Mouse (Mus musculus) right cerebral cortex, adult 2 months (tissue): ENCODE results near the gene Olfr1066.
A peak's percentile ranks its signal among the peaks of the same experiment; 100 is the strongest.
"Not testable (repeated sequence)": the region's sequence is repeated elsewhere in the genome, so short reads cannot be mapped to it uniquely, and the experiment has no call there.

Source experiments
- DNase-seq, 2 experiments: peaks; one replicate each; pipeline ENCODE4 v3.0.0; 2021 to 2022; ENCODE audit warnings: low spot score in 2 of 2

The Olfr1066 gene

GRCm38 (mm10) chr2:86456169-86456568, at the start of gene Olfr1066:
Gene Olfr1066 (minus strand): TSS chr2:86456269.
- no peak for DNase-seq

DNA sequence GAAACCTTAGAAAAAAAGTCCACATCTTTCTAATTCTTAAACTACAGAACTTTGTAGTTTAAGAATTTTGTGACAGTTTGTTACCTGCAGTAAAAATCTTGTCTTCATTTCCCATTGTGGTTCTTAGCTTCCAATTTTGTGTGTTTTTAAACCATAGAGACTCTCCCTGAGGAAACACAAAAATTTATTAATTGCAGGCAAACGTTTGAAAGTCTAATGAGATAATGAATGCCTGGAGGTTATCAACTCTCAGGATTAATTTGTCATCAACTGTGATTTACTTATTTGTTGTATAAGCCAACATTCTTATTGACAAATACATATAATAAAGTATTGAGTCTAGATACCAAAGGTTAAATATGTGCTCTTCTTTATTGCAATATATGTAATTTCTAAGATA, 31.2 kb upstream of the Olfr1066 start, which contains the start of gene Olfr228:
Gene Olfr228 (minus strand): TSS at position 101 of the 400 bp plus-strand sequence.
- DNase-seq, result no peak

DNA sequence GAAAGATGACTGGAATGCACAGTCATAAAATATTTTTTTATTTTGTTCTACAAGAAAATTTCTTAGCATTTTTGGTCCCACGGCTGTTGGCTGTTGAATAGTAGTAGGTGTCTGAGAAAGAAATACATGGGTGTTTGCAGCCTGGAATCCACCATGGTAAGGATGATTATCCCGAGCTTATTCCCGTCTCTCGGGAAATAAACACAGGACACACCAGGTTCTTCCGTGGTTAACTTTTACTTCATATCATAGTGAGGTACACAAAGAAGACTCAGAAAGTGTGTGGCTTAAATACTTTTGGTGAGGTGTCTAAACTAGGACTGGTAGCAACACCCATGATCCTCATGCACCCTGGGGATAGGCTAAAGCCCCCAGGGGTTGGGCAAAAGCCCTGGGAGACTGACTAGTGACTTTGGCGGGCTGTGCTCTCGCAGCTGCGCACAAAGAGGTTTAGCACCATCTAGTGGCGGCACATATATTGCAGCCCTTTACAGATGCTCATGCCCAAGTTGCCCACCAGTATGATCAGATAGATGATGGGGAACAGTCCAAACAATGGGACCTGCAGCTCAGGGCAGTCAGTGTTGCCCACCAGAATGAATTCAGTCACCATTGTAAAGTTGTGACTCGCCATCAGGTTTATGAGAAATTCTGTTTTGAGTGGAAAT, 8.5 kb upstream of the Olfr1066 start:
- peak; percentile 71 to 72 for DNase-seq

GRCm38 (mm10) chr2:86460434-86460833, 4.4 kb upstream of the Olfr1066 start:
- DNase-seq, result no peak

- not testable (repeated sequence) for DNase-seq
Measured at GRCm38 (mm10) chr2:86450491-86450890, 5.6 kb downstream of the Olfr1066 start, which contains the start of gene Olfr1065. Gene Olfr1065 (minus strand): TSS chr2:86450591.

- DNase-seq, result not testable (repeated sequence)
Measured at GRCm38 (mm10) chr2:86442101-86442500, 14.0 kb downstream of the Olfr1066 start.

- DNase-seq, result not testable (repeated sequence)
Measured at GRCm38 (mm10) chr2:86428511-86428910, 27.6 kb downstream of the Olfr1066 start.

GRCm38 (mm10) chr2:86426649-86427048, 29.4 kb downstream of the Olfr1066 start, which contains the start of gene Olfr1062:
Gene Olfr1062 (minus strand): TSS chr2:86426749.
- DNase-seq, result not testable (repeated sequence)

DNA sequence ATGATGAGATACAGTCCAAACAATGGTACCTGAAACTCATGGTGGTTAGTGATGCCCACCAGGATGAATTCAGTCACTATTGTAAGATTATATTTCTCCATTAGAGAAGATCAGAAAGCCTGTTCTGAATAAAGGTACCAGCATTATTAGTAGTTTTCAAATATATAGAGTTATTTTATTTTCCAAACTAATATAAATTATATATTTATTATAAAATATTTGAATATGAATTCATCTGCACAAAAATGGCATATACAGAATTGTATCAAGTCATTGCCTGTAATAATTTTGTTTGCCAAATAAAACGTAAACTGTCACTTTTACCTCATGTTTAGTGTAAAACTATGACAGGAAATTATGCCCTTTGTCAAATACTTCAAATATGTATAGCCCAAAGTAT, 42.1 kb downstream of the Olfr1066 start, which contains the start of gene Olfr1061:
Gene Olfr1061 (minus strand): TSS at position 101 of the 400 bp plus-strand sequence.
- DNase-seq, result no peak
